ENCODE assay signal across 14 mouse cellular contexts in the genomic region with DNA sequence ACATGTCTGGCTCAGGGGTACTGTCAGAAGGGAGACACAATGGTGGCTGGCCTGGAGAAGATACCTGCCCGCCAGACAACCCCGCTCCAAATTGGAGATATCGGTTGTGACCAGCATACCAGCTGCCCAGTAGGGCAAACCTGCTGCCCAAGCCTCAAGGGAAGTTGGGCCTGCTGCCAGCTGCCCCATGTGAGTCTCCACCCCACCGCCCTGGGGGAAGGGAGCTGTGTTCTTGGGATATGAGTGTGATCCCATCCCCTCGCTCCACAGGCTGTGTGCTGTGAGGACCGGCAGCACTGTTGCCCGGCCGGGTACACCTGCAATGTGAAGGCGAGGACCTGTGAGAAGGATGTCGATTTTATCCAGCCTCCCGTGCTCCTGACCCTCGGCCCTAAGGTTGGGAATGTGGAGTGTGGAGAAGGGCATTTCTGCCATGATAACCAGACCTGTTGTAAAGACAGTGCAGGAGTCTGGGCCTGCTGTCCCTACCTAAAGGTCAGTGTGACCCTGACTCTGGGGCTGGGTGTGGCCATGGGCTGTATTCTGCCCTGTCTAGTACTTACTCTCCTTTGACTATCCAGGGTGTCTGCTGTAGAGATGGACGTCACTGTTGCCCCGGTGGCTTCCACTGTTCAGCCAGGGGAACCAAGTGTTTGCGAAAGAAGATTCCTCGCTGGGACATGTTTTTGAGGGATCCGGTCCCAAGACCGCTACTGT. TPM values are rescaled to one million over a fixed set of nuclear protein-coding genes. Genes with fewer than 3 reads are reported as not detected.
A peak's percentile ranks its signal among the peaks of the same experiment; 100 is the strongest.
DNase-seq lines count a peak whose midpoint lies in the region; ATAC-seq and TF ChIP-seq lines count a peak whose summit lies in the region.
"Had no signal": no experiment of that assay in that cellular context is flagged by ENCODE, and none has a peak within 500 bp of the region (broad histone marks: within the 10 kb centered on the region; RNA-seq: fewer than 3 reads in every experiment).

No protein-coding gene starts in this region.

- no peak for ATAC-seq in heart, embryonic 11.5 days (replicated peaks; ENCODE audit: insufficient number of reproducible peaks, low FRiP score, low TSS enrichment)
- no peak for ATAC-seq in stomach, embryonic 16.5 days (ENCODE audit: insufficient read depth, low FRiP score)
- no peak for ATAC-seq in stomach, postnatal 0 days (ENCODE audit: low FRiP score, low TSS enrichment)
- no peak for ATAC-seq in limb, embryonic 12.5 days (ENCODE audit: insufficient number of reproducible peaks, insufficient read depth, low FRiP score, low TSS enrichment, low read depth)
- ATAC-seq: activated CD4-positive, CD25-positive, alpha-beta regulatory T cell, adult 4 months; forebrain, embryonic 15.5 days had no signal

- peaks cover 14% of the 10 kb centered on the region for H3K36me3 ChIP-seq in heart, embryonic 11.5 days (ENCODE audit: control insufficient read depth, insufficient read depth, low read length)
- 0 out of 2 replicates have a peak, but pooled peaks cover 19% of the 10 kb centered on the region for H3K36me3 ChIP-seq in stomach, embryonic 16.5 days (ENCODE audit: control insufficient read depth, insufficient read depth, low read length)
- peaks cover 17% of the 10 kb centered on the region; the same call in 1 of the 2 replicates for H3K36me3 ChIP-seq in stomach, postnatal 0 days (ENCODE audit: control insufficient read depth, insufficient read depth, low read length)
- peaks cover 76% of the 10 kb centered on the region for H3K36me3 ChIP-seq in limb, embryonic 12.5 days

- H3K27ac ChIP-seq in heart, embryonic 11.5 days (ENCODE audit: low read depth, low read length): no peak overlapping the region
- H3K27ac ChIP-seq in stomach, embryonic 16.5 days (ENCODE audit: low read length): peak overlapping the region; percentile 33; the same call in 1 of the 2 replicates
- H3K27ac ChIP-seq in stomach, postnatal 0 days (replicated peaks): no peak overlapping the region
- H3K27ac ChIP-seq in limb, embryonic 12.5 days: no peak overlapping the region
- H3K27ac ChIP-seq: forebrain, embryonic 15.5 days had no signal

- no peaks in the 10 kb centered on the region for H3K9me3 ChIP-seq in heart, embryonic 11.5 days (replicated peaks; ENCODE audit: control insufficient read depth, low read length)
- H3K9me3 ChIP-seq in stomach, embryonic 16.5 days (replicated peaks; ENCODE audit: control insufficient read depth, low read length): no peaks in the 10 kb centered on the region
- no peaks in the 10 kb centered on the region for H3K9me3 ChIP-seq in stomach, postnatal 0 days (ENCODE audit: control insufficient read depth, low read length)
- no peaks in the 10 kb centered on the region for H3K9me3 ChIP-seq in limb, embryonic 12.5 days
- H3K9me3 ChIP-seq: forebrain, embryonic 15.5 days had no signal

- H3K4me1 ChIP-seq in heart, embryonic 11.5 days (ENCODE audit: control insufficient read depth, insufficient read depth, low read length): peaks cover 27% of the 10 kb centered on the region
- H3K4me1 ChIP-seq in stomach, embryonic 16.5 days (ENCODE audit: control insufficient read depth, insufficient read depth, low read length): peaks cover 33% of the 10 kb centered on the region
- H3K4me1 ChIP-seq in stomach, postnatal 0 days (replicated peaks; ENCODE audit: control insufficient read depth, insufficient read depth): peaks cover 9% of the 10 kb centered on the region
- peaks cover 40% of the 10 kb centered on the region for H3K4me1 ChIP-seq in limb, embryonic 12.5 days (replicated peaks)

- no peak for TF ChIP-seq EP300 in stomach, postnatal 0 days (optimal IDR thresholded peaks at IDR 0.05)

- peaks cover 12% of the 10 kb centered on the region for H3K27me3 ChIP-seq in heart, embryonic 11.5 days (ENCODE audit: control insufficient read depth, insufficient read depth, low read length)
- no peaks in the 10 kb centered on the region for H3K27me3 ChIP-seq in stomach, embryonic 16.5 days (ENCODE audit: control insufficient read depth, insufficient read depth, low read length)
- no peaks in the 10 kb centered on the region for H3K27me3 ChIP-seq in stomach, postnatal 0 days (ENCODE audit: control insufficient read depth, insufficient read depth, low read length)
- peaks cover 36% of the 10 kb centered on the region for H3K27me3 ChIP-seq in limb, embryonic 12.5 days
- H3K27me3 ChIP-seq: forebrain, embryonic 15.5 days had no signal

- no peak for DNase-seq in heart, adult 8-10 months (ENCODE audit: low spot score)
- no peak for DNase-seq in stomach, postnatal 0 days (ENCODE audit: low spot score)
- peak; percentile 63 to 64 for DNase-seq in cerebellum, postnatal 10 days
- no peak for DNase-seq in B cell, adult 2 months
- DNase-seq in retina, postnatal 1 day: no peak
- DNase-seq: embryo, embryonic 11 days; lung, embryonic 14.5 days; midbrain, embryonic 14.5 days; thymus, postnatal 14 days had no signal

- no peak overlapping the region for H3K4me3 ChIP-seq in heart, embryonic 11.5 days (ENCODE audit: low read depth, low read length)
- no peak overlapping the region for H3K4me3 ChIP-seq in stomach, embryonic 16.5 days (replicated peaks; ENCODE audit: low read length)
- no peak overlapping the region for H3K4me3 ChIP-seq in stomach, postnatal 0 days (ENCODE audit: low read depth, low read length)
- H3K4me3 ChIP-seq in limb, embryonic 12.5 days (replicated peaks): no peak overlapping the region
- H3K4me3 ChIP-seq: forebrain, embryonic 15.5 days had no signal

- no peak for TF ChIP-seq CTCF in stomach, postnatal 0 days (IDR thresholded peaks at IDR 0.05; ENCODE audit: low read depth)

- 0 out of 2 replicates have a peak overlapping the region, but pooled peaks have one; percentile 10 for H3K9ac ChIP-seq in heart, embryonic 11.5 days (ENCODE audit: low read depth, low read length)
- no peak overlapping the region for H3K9ac ChIP-seq in stomach, embryonic 16.5 days (ENCODE audit: low read length)
- no peak overlapping the region for H3K9ac ChIP-seq in stomach, postnatal 0 days (ENCODE audit: low read length)
- H3K9ac ChIP-seq in limb, embryonic 12.5 days (replicated peaks): 0 out of 2 replicates have a peak overlapping the region, but pooled peaks have one; percentile 2
- H3K9ac ChIP-seq: forebrain, embryonic 15.5 days; lung, embryonic 14.5 days had no signal

- H3K4me2 ChIP-seq in heart, embryonic 11.5 days: no peak overlapping the region
- H3K4me2 ChIP-seq in stomach, embryonic 16.5 days (ENCODE audit: low read depth, low read length): no peak overlapping the region
- H3K4me2 ChIP-seq in stomach, postnatal 0 days (replicated peaks; ENCODE audit: low read depth): no peak overlapping the region
- no peak overlapping the region for H3K4me2 ChIP-seq in limb, embryonic 12.5 days
- H3K4me2 ChIP-seq: forebrain, embryonic 15.5 days; lung, embryonic 14.5 days had no signal

- 89% methylated on average over 18 of the region's 18 CpGs for WGBS in heart, embryonic 11.5 days (ENCODE audit: insufficient replicate concordance)
- 92% methylated on average over 18 of the region's 18 CpGs for WGBS in stomach, embryonic 16.5 days
- WGBS in stomach, postnatal 0 days: 86% methylated on average over 18 of the region's 18 CpGs
- 94% methylated on average over 18 of the region's 18 CpGs for WGBS in limb, embryonic 12.5 days

RNA-seq across cellular contexts. Expression of gene Grn, which starts 5.8 kb away (rescaled TPM):
- 110 and 113 TPM in 2 replicates for polyA plus RNA-seq in heart, embryonic 11.5 days (2014; fragmentation: Nextera tagmentation; extraction: Ambion mirVana)
- 10 to 100 TPM; 76.5 to 84.8 (median 79.6) TPM for total RNA-seq in heart, adult 8-10 months (2022)
- 187 and 207 TPM in 2 replicates for polyA plus RNA-seq in stomach, embryonic 16.5 days (2015; fragmentation: Nextera tagmentation; extraction: Ambion mirVana)
- 126 and 142 TPM in 2 replicates for polyA plus RNA-seq in stomach, postnatal 0 days (2015; fragmentation: Nextera tagmentation; extraction: Ambion mirVana)
- polyA plus RNA-seq in limb, embryonic 12.5 days (2016; fragmentation: Nextera tagmentation; extraction: Ambion mirVana): 101 and 106 TPM in 2 replicates

RNA-seq across cellular contexts. Expression of gene Fam171a2, which starts 11.6 kb away (rescaled TPM):
- polyA plus RNA-seq in heart, embryonic 11.5 days (2014; fragmentation: Nextera tagmentation; extraction: Ambion mirVana): 3.1 and 5.1 TPM in 2 replicates
- 1 to 10 TPM; 2.5 to 5.4 (median 3.6) TPM for total RNA-seq in heart, adult 8-10 months (2022)
- 2.5 and 3.3 TPM in 2 replicates for polyA plus RNA-seq in stomach, embryonic 16.5 days (2015; fragmentation: Nextera tagmentation; extraction: Ambion mirVana)
- 2.0 and 2.9 TPM in 2 replicates for polyA plus RNA-seq in stomach, postnatal 0 days (2015; fragmentation: Nextera tagmentation; extraction: Ambion mirVana)
- 9.7 and 10.7 TPM in 2 replicates for polyA plus RNA-seq in limb, embryonic 12.5 days (2016; fragmentation: Nextera tagmentation; extraction: Ambion mirVana)
- polyA plus RNA-seq: activated CD4-positive, CD25-positive, alpha-beta regulatory T cell, adult 4 months had no signal

RNA-seq across cellular contexts. Expression of gene Slc25a39, which starts 28.2 kb away (rescaled TPM):
- 274 and 281 TPM in 2 replicates for polyA plus RNA-seq in heart, embryonic 11.5 days (2014; fragmentation: Nextera tagmentation; extraction: Ambion mirVana)
- 100 to 1,000 TPM; 174 to 204 (median 197) TPM for total RNA-seq in heart, adult 8-10 months (2022)
- 239 and 243 TPM in 2 replicates for polyA plus RNA-seq in stomach, embryonic 16.5 days (2015; fragmentation: Nextera tagmentation; extraction: Ambion mirVana)
- polyA plus RNA-seq in stomach, postnatal 0 days (2015; fragmentation: Nextera tagmentation; extraction: Ambion mirVana): 189 and 200 TPM in 2 replicates
- polyA plus RNA-seq in limb, embryonic 12.5 days (2016; fragmentation: Nextera tagmentation; extraction: Ambion mirVana): 164 and 174 TPM in 2 replicates

RNA-seq across cellular contexts. Expression of gene Itga2b, which starts 34.0 kb away (rescaled TPM):
- polyA plus RNA-seq in heart, embryonic 11.5 days (2014; fragmentation: Nextera tagmentation; extraction: Ambion mirVana): 8.5 and 15.8 TPM in 2 replicates
- total RNA-seq in heart, adult 8-10 months (2022): 1 to 10 TPM; 3.4 to 7.2 (median 4.4) TPM
- polyA plus RNA-seq in stomach, embryonic 16.5 days (2015; fragmentation: Nextera tagmentation; extraction: Ambion mirVana): 8.6 and 10.8 TPM in 2 replicates
- polyA plus RNA-seq in stomach, postnatal 0 days (2015; fragmentation: Nextera tagmentation; extraction: Ambion mirVana): 5.4 and 6.5 TPM in 2 replicates
- 6.9 and 7.0 TPM in 2 replicates for polyA plus RNA-seq in limb, embryonic 12.5 days (2016; fragmentation: Nextera tagmentation; extraction: Ambion mirVana)

RNA-seq across cellular contexts. Expression of gene Rundc3a, which starts 42.7 kb away (rescaled TPM):
- 1.3 TPM in 2 replicates for polyA plus RNA-seq in heart, embryonic 11.5 days (2014; fragmentation: Nextera tagmentation; extraction: Ambion mirVana)
- total RNA-seq in heart, adult 8-10 months (2022): under 1 TPM in 1 of 4 experiments, not detected in 3; 0.16 TPM
- polyA plus RNA-seq in stomach, embryonic 16.5 days (2015; fragmentation: Nextera tagmentation; extraction: Ambion mirVana): 6.8 and 7.6 TPM in 2 replicates
- polyA plus RNA-seq in stomach, postnatal 0 days (2015; fragmentation: Nextera tagmentation; extraction: Ambion mirVana): 5.1 and 5.9 TPM in 2 replicates
- 1.7 and 2.3 TPM in 2 replicates for polyA plus RNA-seq in limb, embryonic 12.5 days (2016; fragmentation: Nextera tagmentation; extraction: Ambion mirVana)

Comparison
In these comparisons a context has a peak if more than half of its experiments do, and no peak if none do; other contexts are left out.
1. H3K9ac ChIP-seq: peak in heart, embryonic 11.5 days (single experiment) and limb, embryonic 12.5 days (single experiment); none in stomach, embryonic 16.5 days (single experiment) and stomach, postnatal 0 days (single experiment).
2. DNase-seq: peak in cerebellum, postnatal 10 days (2 of 2); none in heart, adult 8-10 months (single experiment), stomach, postnatal 0 days (single experiment), B cell, adult 2 months (0 of 2) and retina, postnatal 1 day (single experiment).